Mouse (Mus musculus) thymus, adult 2 months (tissue): ENCODE data around the gene Uhrf1bp1.

Experiments
- CTCF ChIP-seq: fragments of 200-500 bp; IDR thresholded peaks from 2 replicates; pipeline ENCODE4 v1.5.1; 2012; ENCODE audit warnings: mild to moderate bottlenecking, control low read depth, low read length, moderate library complexity, borderline replicate concordance; ENCODE audit not compliant: control insufficient read depth, poor library complexity, insufficient read depth; ENCODE audit errors: extremely low read depth
- POLR2A ChIP-seq: fragments of 200-500 bp; IDR thresholded peaks from 2 replicates; pipeline ENCODE4 v1.6.1; 2012; ENCODE audit warnings: mild to moderate bottlenecking, low read length, control low read depth, moderate library complexity; ENCODE audit not compliant: control insufficient read depth, poor library complexity, insufficient read depth; ENCODE audit errors: extremely low read depth

DNA sequence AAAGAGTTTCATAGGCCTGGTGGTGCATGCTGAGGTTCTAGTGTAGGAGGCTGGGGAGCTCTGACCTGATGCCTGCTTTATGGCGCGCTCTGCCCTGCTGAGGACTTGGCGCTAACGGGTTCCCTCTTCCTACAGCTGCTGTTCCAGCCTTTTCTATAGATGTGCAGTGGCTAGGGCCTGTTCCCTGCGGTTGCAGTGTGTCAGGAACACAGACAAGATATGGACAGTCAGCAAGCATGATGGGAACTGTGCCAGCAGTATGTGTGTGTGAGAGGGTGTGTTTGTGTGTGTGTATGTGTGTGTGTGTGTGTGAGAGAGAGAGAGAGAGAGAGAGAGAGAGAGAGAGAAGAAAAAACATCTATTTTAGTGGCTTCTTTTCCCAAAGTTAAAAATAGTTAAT lies 82.8 kb downstream of the Uhrf1bp1 start:
- no peak for TF ChIP-seq POLR2A
- no peak for TF ChIP-seq CTCF
